Mouse (Mus musculus): ENCODE results near the gene Etnppl.

Etnppl gene

DNA sequence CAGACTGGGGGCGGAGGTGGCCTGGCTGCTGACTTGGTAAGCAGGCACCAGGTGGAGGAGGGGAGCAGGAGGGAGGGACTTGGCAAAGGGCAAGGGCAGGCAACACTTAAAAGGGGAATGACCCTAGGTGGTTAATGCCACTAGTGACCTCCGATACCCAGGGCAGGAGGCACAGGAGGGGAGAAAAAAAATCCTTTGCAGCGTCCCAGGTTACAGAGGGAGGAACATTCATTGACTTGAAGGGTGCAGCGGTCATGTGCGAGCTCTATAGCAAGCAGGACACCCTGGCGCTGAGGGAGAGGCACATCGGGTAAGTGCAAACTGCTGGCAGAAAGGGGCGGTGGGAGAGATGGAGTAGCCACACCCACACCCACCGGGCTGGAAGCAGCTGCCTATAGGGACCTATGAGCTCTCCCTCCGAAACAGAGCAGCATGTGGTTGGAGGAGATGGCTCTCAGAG is at the start of gene Etnppl:
Etnppl (plus strand) TSS at position 10 of the 460 bp plus-strand sequence.
- DNase-seq = peak; percentile 4

DNA sequence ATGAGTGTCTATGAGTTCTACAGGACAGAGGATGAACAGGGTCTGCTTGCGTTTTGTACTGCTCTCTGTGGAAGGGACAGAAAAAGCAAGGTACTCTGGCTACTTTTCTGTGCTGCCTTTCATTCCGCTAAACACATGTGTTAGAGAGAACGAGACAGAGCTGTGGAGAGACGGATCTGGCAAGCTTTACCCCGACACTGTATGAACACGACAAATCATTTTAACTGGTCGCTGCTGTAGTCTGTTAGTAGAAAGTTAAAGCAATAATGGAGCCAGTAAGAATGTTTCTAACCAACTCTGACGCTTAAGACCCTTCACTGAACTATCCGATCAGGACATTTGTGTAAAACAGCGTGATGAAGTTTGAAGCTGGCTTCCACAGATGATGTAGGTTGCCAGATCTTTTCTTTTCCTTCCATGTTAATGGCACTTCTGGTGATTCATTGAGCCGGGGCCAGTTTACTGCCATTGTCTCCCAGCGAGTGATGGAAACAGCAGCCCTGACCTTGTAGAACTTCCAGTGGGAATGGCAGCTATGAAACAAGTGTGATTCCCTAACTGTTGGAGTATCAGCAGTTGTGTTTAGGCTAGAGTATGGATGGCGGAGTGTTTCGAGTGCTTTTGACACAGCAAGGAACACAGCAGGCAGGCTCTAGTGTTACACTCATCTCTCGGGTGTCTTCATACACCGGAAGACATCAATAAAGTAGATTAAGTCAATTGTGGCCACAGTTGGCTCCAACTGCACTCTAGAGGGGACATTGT is 48.7 kb upstream of the Etnppl start:
- no peak for DNase-seq

DNA sequence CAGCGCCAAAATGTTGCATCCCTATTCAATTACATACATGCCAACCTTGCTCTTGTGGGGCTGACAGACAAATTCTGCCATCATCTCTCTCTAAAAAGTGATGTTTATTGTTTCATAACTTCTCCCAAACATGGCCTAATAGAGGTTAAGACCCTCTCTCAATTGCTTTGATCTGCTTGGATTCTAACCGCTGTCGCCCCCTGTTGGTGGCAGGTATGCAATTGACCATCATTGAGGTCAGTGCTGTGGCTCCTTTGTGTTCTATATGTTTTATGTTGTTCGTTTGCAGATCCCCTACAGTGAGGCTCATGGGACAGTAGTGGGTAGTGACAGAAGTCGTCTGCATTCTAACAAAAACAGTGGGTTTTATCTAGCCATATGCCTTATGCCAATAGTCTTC is 44.0 kb upstream of the Etnppl start:
- no peak for DNase-seq

- DNase-seq = no peak
Measured at GRCm38 (mm10) chr3:130574652-130575051, 42.6 kb upstream of the Etnppl start.

- DNase-seq = no peak
Measured at GRCm38 (mm10) chr3:130576683-130577082, 40.6 kb upstream of the Etnppl start.

DNA sequence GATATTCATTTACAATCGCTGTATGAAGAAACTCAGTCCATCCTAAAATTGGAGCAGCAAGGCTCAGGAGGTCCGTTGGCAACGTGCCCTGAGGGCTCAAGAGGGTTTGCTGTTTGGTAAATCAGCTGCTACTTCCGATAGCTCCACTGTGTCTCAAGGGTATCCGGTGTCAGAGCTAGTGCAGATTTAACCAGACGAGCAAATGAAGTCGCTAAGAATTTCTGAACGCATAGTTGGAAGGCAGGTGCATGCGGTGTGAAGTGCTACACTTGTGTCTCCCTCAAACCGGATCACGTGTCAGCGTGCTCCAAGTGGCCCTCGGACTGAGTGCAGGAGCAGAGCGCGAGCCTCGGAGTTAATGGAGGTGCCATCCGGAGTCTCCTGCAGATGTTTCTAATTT is 37.7 kb upstream of the Etnppl start:
- no peak for DNase-seq

GRCm38 (mm10) chr3:130581577-130581976 is 35.7 kb upstream of the Etnppl start:
- DNase-seq = no peak

DNA sequence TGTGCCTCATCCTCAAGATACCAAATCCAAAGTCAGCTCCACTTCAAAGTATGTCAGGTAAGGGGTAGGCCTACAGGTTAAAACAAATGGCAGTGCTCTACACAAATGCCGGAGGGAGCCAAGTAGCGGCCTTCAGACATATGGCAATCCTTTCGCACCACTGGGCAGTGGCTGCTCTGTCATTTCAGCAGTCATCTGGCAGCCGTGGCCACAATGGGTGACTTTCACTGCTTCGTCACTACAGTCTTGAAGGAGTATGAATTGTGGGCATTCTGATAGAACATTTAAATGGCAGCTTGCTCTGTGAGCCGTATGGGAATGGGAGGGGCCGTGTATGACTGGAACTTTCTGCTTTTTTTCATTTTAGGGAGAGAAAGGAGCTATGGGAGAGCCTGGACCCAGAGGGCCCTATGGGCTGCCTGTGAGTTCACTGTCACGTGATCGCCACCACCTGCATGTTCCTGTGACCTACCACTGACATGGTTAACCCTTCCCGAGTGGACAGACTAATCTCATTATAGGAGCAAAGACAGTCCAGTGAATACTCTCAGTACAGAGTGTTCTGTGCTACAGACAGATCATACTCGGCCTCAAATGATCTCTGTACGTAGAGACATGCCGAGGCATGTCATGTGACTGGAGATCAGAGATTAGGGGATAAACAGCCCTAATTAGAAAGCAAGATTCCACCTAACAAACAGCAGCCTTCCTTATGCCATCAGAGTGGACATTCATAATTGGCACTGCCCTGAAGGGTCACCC is 34.2 kb upstream of the Etnppl start:
- DNase-seq = no peak

DNA sequence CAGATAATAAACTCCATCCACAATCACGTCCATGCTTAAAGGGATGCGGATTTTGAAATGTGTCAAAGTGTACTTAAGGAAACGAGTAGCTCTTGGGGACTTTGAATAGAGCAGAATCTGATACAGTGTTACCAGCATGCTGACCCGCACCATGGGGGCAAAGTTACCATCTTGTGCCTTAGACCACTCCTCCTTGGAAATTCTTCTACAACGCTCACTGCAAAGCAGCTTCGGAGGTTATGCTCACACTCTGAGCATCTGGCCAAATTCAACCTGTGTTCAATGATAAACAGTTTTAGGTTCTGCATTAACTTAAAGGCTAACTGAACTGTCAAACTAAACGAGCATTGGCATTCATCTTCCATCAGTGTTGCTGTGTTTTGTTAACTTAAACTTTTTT is 33.2 kb upstream of the Etnppl start:
- DNase-seq = no peak

DNA sequence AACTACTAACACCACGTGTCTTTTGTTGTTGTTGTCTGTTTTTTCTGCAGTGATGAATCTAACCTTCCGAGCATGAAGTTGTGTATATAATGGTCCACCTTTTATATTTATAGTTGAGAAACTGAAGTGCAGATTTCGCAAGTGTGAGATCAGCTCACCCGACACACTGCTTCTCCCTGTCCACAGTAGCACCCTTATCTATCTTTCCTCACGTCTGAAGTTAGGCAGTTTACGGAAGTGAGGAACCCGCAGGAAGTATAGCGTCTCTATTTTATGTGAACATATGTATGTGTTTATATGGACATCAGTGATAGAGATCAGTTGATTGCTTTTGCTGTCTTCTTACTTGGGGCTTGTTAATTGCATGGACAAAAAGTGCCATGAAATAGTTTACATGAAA is 22.2 kb upstream of the Etnppl start:
- no peak for DNase-seq

DNA sequence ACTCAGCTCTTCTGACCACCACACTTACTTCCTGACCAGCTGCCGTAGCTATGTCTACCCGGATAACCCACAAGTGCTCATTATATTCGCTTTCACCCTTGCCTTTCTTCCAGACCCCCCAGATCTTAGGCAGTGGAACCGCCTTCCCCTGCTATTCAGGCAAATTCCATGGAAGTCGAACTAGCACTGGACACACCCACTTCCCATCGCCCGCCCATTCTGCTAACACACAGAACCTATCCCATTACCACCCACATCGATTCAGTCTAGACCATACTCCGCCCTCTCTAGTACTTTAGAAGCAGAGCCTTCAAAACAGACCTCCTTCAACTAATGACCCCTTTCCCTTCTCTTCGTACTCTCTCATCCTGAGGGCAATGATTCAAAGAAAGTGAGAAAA is 15.8 kb upstream of the Etnppl start:
- no peak for DNase-seq

DNA sequence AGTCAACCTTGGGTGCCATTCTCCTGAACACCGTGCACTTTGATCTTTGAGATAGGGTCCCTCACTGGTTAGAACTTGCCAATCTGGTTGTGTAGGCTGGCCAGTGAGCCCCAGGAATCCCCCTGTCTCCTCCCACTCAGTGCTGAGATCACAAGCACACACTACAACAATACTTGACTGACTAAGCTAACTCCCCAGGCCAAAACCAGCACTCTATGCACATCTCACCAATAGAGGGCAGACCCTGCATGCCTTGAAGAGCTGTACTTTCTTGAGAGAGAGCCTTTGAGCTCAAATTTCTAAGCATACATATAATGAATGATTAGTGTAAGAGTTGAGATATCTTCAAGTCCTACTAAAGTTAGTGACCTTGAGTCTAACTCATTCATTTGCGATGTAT is 9.3 kb upstream of the Etnppl start:
- DNase-seq = no peak

- no peak for DNase-seq
Measured at GRCm38 (mm10) chr3:130614444-130614843, 2.8 kb upstream of the Etnppl start.

DNA sequence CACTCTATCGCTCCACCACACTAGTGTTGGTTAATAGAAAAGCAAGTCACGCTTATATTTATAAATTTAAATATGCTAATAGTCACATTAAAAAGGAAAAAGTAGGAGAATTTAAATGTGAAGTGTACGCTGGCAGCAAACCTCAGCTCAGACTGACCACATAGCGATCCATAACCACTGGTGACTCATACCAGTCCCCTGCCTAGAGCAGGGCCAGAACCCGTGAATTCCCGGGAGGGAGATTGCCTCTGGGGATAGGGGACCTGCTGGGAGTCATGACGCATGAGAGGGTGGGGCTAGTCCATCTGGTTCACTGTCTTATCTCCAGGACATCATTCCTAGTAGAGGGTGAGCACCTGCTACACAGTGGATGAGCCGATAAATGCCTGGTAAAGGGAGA is 1.6 kb upstream of the Etnppl start:
- no peak for DNase-seq

DNA sequence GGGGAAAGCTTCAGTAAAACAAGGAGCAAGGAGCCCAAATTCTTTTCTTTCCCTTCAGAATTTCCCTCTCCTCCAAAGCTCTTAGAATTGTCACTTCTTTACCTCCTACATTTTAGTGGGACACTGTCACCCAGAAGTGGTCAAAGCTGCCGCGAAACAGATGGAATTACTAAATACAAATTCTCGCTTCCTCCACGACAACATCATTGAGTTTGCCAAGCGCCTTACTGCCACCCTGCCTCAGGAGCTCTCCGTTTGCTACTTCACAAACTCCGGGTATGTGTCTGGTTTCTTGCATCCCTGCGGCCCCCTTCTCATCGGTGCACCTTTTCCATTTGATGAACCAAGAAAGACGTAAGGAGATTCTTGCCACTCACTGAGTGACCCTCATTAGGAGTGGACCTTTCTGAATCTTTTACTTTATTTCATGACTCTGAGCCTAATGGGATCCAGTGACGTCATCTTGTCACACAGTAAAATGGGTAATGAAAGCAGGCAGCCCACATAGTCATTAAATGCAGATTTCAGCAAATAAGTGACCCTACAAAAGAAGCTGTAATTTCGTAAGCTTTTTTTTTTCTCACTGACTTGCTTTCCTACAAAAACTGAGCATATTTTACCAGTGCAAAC is 3.4 kb downstream of the Etnppl start:
- no peak for DNase-seq

DNA sequence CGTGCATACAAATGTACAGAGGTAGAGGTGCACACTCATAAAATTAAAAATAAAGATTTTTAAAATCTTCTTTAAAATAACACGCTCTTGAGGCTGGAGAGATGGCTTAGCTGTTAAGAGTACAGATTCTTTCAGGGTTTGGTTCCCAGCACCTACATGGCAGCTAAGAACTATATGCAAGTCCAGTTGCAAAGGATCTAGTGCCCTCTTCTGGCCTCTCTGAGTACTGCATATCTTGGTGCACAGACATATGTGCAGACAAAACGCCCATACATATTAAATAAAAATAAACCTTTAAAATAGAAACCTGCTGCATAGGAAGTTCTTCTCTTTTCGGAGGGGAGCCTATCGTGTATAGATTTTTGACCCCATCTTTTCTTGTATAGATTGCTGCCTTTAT is 11.1 kb downstream of the Etnppl start:
- no peak for DNase-seq

- DNase-seq = peak; percentile 40
Measured at GRCm38 (mm10) chr3:130633859-130634258, 16.6 kb downstream of the Etnppl start.

GRCm38 (mm10) chr3:130646110-130646810 is 29.0 kb downstream of the Etnppl start:
- no peak for DNase-seq

- no peak for DNase-seq
Measured at GRCm38 (mm10) chr3:130649569-130649968, 32.3 kb downstream of the Etnppl start.

DNA sequence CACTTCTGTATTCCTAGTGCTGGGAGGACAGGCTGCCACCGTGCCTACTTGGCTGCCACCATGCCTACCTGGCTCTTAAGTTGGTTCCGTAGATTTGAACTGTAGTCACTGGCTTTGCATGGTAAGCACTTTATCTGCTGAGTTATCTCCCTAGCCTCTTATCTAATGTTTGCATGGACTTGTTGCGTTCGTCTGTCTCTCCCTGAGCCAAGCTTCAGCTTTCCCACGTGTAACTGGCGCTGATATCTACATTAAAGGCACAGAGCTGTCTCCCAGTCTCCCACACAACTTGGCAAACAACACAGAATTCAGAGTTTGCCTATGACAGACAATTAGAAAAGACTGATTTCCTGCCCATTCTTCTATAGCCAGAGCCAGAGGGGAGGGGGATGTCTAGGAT is 43.4 kb downstream of the Etnppl start:
- no peak for DNase-seq

GRCm38 (mm10) chr3:130662496-130662895 is 45.2 kb downstream of the Etnppl start:
- DNase-seq = no peak

GRCm38 (mm10) chr3:130671291-130671690 is 54.0 kb downstream of the Etnppl start:
- DNase-seq = no peak

All from cerebellum, adult 9-11 months (tissue).